Mouse (Mus musculus) heart, embryonic 10.5 days (tissue): ENCODE measurements around the gene Olfr478. TPM values are rescaled to one million over a fixed set of nuclear protein-coding genes. Genes with fewer than 3 reads are reported as not detected.
"Not testable (repeated sequence)": the region's sequence is repeated elsewhere in the genome, so short reads cannot be mapped to it uniquely, and the experiment has no call there.

Experiments
- DNase-seq: peaks from one replicate; pipeline ENCODE4 v3.0.0-alpha.2; 2017; ENCODE audit warnings: low spot score
- H3K27ac ChIP-seq: fragments of 300-500 bp; sonication (generic); 2 replicates; pipeline ENCODE4 v1.5.1; 2016; ENCODE audit warnings: mild to moderate bottlenecking
- H3K27me3 ChIP-seq: fragments of 300-500 bp; sonication (generic); 2 replicates; pipeline ENCODE4 v1.6.1; 2016; ENCODE audit warnings: mild to moderate bottlenecking; ENCODE audit not compliant: poor library complexity, insufficient read depth, severe bottlenecking
- H3K36me3 ChIP-seq: fragments of 300-500 bp; sonication (generic); 2 replicates; pipeline ENCODE4 v1.6.1; 2016; ENCODE audit warnings: mild to moderate bottlenecking, moderate library complexity
- H3K4me1 ChIP-seq: fragments of 300-500 bp; sonication (generic); 2 replicates; pipeline ENCODE4 v1.6.1; 2016; ENCODE audit warnings: mild to moderate bottlenecking
- H3K4me3 ChIP-seq: fragments of 300-500 bp; sonication (generic); 2 replicates; pipeline ENCODE4 v1.5.1; 2016; ENCODE audit warnings: mild to moderate bottlenecking, moderate library complexity
- H3K9me3 ChIP-seq: fragments of 300-500 bp; sonication (generic); 2 replicates; pipeline ENCODE4 v1.6.1; 2016; ENCODE audit warnings: mild to moderate bottlenecking, moderate library complexity
- WGBS: fragments of 180-500 bp; shearing (Covaris S2); methylation state at CpG from one replicate; pipeline ENCODE4 v1.1.7; 2016; 5-methylcytosine and 5-hydroxymethylcytosine counted together
- polyA plus RNA-seq: library from polyadenylated mRNA; unstranded; fragments of >200 nt; fragmentation: Nextera tagmentation; extraction: Ambion mirVana; gene quantifications from 2 replicates; pipeline ENCODE4 v1.2.1, GENCODE M21; 2016

Olfr478 gene
- polyA plus RNA-seq, result not detected in 2 replicates

DNA sequence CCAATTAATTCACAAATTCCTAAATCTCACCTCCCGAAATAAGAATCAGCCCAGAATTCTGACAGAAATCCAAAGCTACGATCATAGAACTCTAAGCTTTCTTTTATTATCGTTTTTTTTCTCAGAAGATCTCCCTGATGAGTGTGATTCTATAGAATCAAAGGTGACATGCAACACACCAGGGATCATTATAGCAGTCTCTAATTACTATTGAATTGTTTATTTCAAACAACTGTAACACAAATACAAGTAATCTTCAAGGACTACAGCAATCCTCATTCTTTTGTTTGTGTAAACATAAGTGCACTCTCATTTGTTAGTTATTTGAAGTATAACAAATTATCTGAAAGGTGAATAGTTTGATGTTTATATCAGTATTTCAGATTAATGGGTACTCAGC lies at the start of gene Olfr478:
Gene Olfr478 (minus strand): TSS at position 101 of the 400 bp plus-strand sequence.
- H3K9me3 ChIP-seq, result no peaks in the 10 kb centered on the region
- DNase-seq, result no peak
- no peak within 1 kb of the TSS for H3K4me3 ChIP-seq
- H3K4me1 ChIP-seq, result no peaks in the 10 kb centered on the region
- no peaks in the 10 kb centered on the region for H3K27me3 ChIP-seq
- H3K36me3 ChIP-seq, result no peaks in the 10 kb centered on the region
- H3K27ac ChIP-seq, result no peak within 1 kb of the TSS
- WGBS, result 67% methylated on average over 3 of the region's 3 CpGs

DNA sequence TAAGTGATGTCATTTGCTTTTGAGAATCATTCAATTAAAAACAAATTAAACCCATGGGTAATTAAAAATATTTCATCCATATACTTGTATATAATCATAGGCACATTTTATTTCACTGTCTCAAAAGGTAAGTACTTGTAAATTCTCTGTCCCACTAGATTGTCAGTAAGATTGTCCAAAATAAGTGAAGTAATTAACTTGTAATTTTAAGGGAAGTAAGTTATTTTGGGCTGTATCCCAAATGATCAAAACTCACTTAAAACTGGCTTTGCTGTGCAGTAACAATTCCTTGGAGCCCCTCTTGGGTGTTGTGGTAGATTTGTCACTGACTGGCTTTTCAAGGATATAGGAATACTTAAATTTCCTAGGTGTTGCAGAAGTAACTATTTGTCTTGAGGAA lies 45.8 kb upstream of the Olfr478 start, which contains the start of gene Olfr481:
Gene Olfr481 (plus strand): TSS at position 301 of the 400 bp plus-strand sequence.
- no peaks in the 10 kb centered on the region for H3K4me1 ChIP-seq
- H3K36me3 ChIP-seq, result no peaks in the 10 kb centered on the region
- no peaks in the 10 kb centered on the region for H3K9me3 ChIP-seq
- no peaks in the 10 kb centered on the region for H3K27me3 ChIP-seq
- H3K27ac ChIP-seq, result no peak within 1 kb of the TSS
- no peak within 1 kb of the TSS for H3K4me3 ChIP-seq
- DNase-seq, result no peak

DNA sequence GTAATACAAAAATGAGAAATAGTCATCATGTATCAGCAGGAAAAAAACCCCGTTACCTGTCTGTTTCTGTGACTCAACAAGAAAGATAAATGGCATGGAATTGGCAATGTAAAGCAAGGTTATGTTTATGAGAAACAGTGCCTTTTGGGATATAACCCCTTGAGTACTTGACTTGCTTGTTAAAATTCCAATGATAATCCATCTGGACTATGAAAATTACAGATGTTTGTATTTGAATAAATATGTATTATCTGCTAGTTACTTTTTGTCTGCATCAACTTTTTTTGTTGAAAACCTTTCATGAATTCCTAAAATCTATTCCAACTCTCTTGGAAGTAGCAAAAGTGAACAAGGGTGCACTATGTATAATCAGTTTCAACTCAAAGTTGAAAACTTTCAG lies 33.5 kb upstream of the Olfr478 start, which contains the start of gene Olfr480:
Gene Olfr480 (minus strand): TSS at position 101 of the 400 bp plus-strand sequence.
- WGBS, result 78% methylated on average over 1 of the region's 1 CpGs
- no peaks in the 10 kb centered on the region for H3K36me3 ChIP-seq
- H3K9me3 ChIP-seq, result peaks cover 2% of the 10 kb centered on the region; the same call in 1 of the 2 replicates
- H3K4me3 ChIP-seq, result no peak within 1 kb of the TSS
- H3K27me3 ChIP-seq, result no peaks in the 10 kb centered on the region
- no peaks in the 10 kb centered on the region for H3K4me1 ChIP-seq
- no peak for DNase-seq
- no peak within 1 kb of the TSS for H3K27ac ChIP-seq

DNA sequence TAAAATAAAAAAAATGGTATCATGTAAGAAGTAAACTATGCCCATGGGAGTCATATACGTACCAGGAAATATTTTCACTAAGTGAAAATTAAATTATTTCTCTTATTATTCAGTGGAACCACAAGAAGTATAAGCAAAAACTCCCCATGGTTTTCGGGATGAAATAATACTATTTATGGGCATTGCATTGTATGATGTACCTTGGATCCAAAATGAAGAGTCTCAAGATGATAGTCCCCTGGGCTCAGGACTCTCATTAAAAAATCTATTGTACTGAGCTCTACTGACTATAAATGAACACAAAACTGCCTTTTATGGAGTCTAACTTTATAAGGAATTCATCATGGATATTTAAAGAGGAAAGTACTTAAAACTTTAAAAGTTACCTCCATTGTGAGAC lies 16.6 kb upstream of the Olfr478 start, which contains the start of gene Olfr479:
Gene Olfr479 (plus strand): TSS at position 301 of the 400 bp plus-strand sequence.
- no peak within 1 kb of the TSS for H3K27ac ChIP-seq
- no peak within 1 kb of the TSS for H3K4me3 ChIP-seq
- WGBS, result 80% methylated on average over 2 of the region's 2 CpGs
- no peak for DNase-seq
- no peaks in the 10 kb centered on the region for H3K9me3 ChIP-seq
- H3K27me3 ChIP-seq, result no peaks in the 10 kb centered on the region
- no peaks in the 10 kb centered on the region for H3K4me1 ChIP-seq
- H3K36me3 ChIP-seq, result no peaks in the 10 kb centered on the region

DNA sequence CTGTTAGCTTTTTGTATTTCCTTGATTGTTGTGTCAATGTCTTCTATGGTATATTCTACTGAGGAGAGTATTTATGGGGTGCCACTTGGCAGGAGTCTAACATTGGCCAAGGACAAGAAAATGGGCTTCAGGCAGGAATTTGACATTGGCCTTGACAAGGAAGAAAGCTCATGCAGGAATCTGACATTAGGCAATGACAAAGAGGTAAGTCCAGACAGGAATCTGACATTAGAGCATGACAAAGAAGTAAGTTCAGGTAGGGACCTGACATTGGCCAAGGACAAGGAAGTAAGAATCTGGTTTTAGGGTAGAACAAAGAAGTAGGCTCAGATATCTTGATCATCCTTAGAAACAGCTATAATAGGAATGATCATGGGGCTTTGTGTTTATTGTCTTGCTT lies 19.5 kb downstream of the Olfr478 start:
- not testable (repeated sequence) for H3K4me1 ChIP-seq, H3K9me3 ChIP-seq, H3K36me3 ChIP-seq, DNase-seq, H3K4me3 ChIP-seq, H3K27ac ChIP-seq, H3K27me3 ChIP-seq

DNA sequence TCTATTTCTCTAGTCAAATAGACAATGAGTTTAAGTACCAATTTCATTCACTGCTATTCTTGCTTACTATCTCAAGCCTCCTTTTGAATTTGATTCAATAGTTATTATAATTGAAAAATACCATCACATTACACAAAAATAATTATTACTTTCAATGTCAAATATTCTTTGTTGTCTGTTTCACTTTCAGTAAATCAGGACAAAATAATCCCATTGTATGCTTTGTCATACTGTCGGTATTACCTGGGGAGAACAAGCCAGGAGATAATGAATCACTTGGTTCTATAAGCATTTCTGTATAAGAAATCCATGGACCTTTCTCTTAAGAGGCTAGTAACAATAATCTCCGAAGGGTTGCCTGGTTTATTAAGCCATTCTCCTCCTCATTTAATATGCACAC lies 47.4 kb downstream of the Olfr478 start, which contains the start of gene Olfr477:
Gene Olfr477 (plus strand): TSS at position 301 of the 400 bp plus-strand sequence.
- no peak for DNase-seq
- H3K9me3 ChIP-seq, result no peaks in the 10 kb centered on the region
- no peak within 1 kb of the TSS for H3K27ac ChIP-seq
- no peaks in the 10 kb centered on the region for H3K27me3 ChIP-seq
- H3K4me3 ChIP-seq, result no peak within 1 kb of the TSS
- H3K4me1 ChIP-seq, result no peaks in the 10 kb centered on the region
- H3K36me3 ChIP-seq, result no peaks in the 10 kb centered on the region
- 70% methylated on average over 2 of the region's 2 CpGs for WGBS

Other genes with a start within 250 kb of the Olfr478 start
- not detected in 2 replicates for gene Ovch2, start 232.8 kb downstream of the Olfr478 start, polyA plus RNA-seq
- gene Olfr467, start 221.7 kb downstream of the Olfr478 start, polyA plus RNA-seq, result not detected in 2 replicates
- not detected in 2 replicates for gene Olfr469, start 208.4 kb downstream of the Olfr478 start, polyA plus RNA-seq
- gene Olfr470, start 186.5 kb downstream of the Olfr478 start, polyA plus RNA-seq, result not detected in 2 replicates
- 0.03 TPM in 1 of 2 replicates, not detected in the other for gene Olfr472, start 136.1 kb downstream of the Olfr478 start, polyA plus RNA-seq
- gene Olfr473, start 103.5 kb downstream of the Olfr478 start, polyA plus RNA-seq, result not detected in 2 replicates
- gene Olfr474, start 79.3 kb downstream of the Olfr478 start, polyA plus RNA-seq, result not detected in 2 replicates
- not detected in 2 replicates for gene Olfr476, start 69.2 kb downstream of the Olfr478 start, polyA plus RNA-seq
- not detected in 2 replicates for gene Olfr477, start 47.3 kb downstream of the Olfr478 start, polyA plus RNA-seq
- gene Olfr479, start 16.7 kb upstream of the Olfr478 start, polyA plus RNA-seq, result not detected in 2 replicates
- not detected in 2 replicates for gene Olfr480, start 33.4 kb upstream of the Olfr478 start, polyA plus RNA-seq
- not detected in 2 replicates for gene Olfr481, start 45.9 kb upstream of the Olfr478 start, polyA plus RNA-seq
- not detected in 2 replicates for gene Olfr482, start 63.6 kb upstream of the Olfr478 start, polyA plus RNA-seq
- gene Olfr483, start 66.9 kb upstream of the Olfr478 start, polyA plus RNA-seq, result not detected in 2 replicates
- not detected in 2 replicates for gene Olfr484, start 93.5 kb upstream of the Olfr478 start, polyA plus RNA-seq
- not detected in 2 replicates for gene Olfr485, start 125.9 kb upstream of the Olfr478 start, polyA plus RNA-seq
- not detected in 2 replicates for gene Olfr486, start 138.8 kb upstream of the Olfr478 start, polyA plus RNA-seq
- not detected in 2 replicates for gene Olfr487, start 180.6 kb upstream of the Olfr478 start, polyA plus RNA-seq
- not detected in 2 replicates for gene Olfr488, start 224.4 kb upstream of the Olfr478 start, polyA plus RNA-seq